Mouse (Mus musculus) thymus, adult 2 months (tissue): ENCODE results near the gene Gm21969.

ENCODE experiments used
- CTCF ChIP-seq: fragments of 200-500 bp; IDR thresholded peaks from 2 replicates; pipeline ENCODE4 v1.5.1; 2012; ENCODE audit warnings: mild to moderate bottlenecking, control low read depth, low read length, moderate library complexity, borderline replicate concordance; ENCODE audit not compliant: control insufficient read depth, poor library complexity, insufficient read depth; ENCODE audit errors: extremely low read depth
- POLR2A ChIP-seq: fragments of 200-500 bp; IDR thresholded peaks from 2 replicates; pipeline ENCODE4 v1.6.1; 2012; ENCODE audit warnings: mild to moderate bottlenecking, low read length, control low read depth, moderate library complexity; ENCODE audit not compliant: control insufficient read depth, poor library complexity, insufficient read depth; ENCODE audit errors: extremely low read depth

- TF ChIP-seq CTCF (no peak), POLR2A (no peak)
These were observed 6.3 kb upstream of the Gm21969 start for GRCm38 (mm10) chr4:139596715-139597114.
